Mouse (Mus musculus): ENCODE results near the gene Plxnc1. TPM values are rescaled to one million over a fixed set of nuclear protein-coding genes. Genes with fewer than 3 reads are reported as not detected.

The Plxnc1 gene
- polyA plus RNA-seq, 1 experiment from 2014 or later = 2.5 TPM

DNA sequence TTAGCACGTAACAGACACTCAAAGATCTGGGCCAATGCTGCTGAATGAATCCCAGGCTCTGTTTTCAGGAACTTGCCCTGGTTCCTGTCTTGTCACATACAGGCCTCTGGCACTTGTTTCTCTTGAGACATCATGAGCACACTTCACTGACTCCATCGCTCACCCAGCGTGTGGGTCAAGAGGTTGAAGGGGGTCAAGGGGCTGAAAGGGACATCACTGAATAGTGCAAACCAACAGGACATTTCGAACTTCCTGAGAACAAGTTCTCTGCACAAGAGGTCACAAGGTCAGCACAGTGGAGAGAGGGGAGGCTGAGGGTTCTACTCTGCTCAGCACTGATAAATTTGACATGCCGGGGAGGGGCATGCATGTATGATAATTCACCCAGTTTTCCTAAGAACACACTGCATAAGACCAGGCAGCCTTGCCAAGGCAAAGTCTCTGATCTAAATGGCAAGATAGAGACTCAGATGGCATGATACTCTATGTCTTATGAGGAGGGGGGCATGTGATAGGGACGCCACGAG, 134.6 kb downstream of the Plxnc1 start:
- H3K4me2 ChIP-seq (replicated peaks) = no peak overlapping the region
- H3K4me3 ChIP-seq (replicated peaks) = no peak overlapping the region
- 64% methylated on average over 7 of the region's 7 CpGs for WGBS
- ATAC-seq (ENCODE audit: insufficient number of reproducible peaks, low FRiP score, low TSS enrichment, low read depth) = no peak
- H3K9ac ChIP-seq = no peak overlapping the region
- H3K27ac ChIP-seq (replicated peaks) = no peak overlapping the region
- H3K4me1 ChIP-seq = 0 out of 2 replicates have a peak, but pooled peaks cover 2% of the 10 kb centered on the region
- H3K36me3 ChIP-seq = no peaks in the 10 kb centered on the region
- no peaks in the 10 kb centered on the region for H3K27me3 ChIP-seq
- H3K9me3 ChIP-seq (replicated peaks) = no peaks in the 10 kb centered on the region

DNA sequence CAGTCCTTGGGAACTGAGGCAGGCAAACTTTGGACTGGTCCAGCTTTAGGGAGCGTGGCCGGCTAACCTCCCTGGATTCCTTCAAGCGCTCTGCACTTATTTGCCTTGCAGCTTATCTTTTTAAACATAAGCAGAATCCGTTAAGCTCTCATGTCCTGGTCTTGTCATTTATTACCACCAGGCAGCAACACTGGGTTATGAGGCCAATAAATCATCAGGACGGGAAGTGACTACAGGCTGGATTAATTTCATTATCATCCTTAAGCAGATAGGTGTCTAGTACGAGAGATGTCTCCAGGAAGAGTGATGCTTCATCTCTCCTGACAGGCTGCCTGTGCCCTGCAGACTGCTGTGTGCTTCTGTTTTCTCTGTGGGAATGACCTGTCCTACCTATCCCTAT, 136.4 kb downstream of the Plxnc1 start:
- Histone ChIP-seq H3K27ac (replicated peaks) (no peak overlapping the region), H3K4me3 (replicated peaks) (no peak overlapping the region), H3K27me3 (no peaks in the 10 kb centered on the region), H3K4me2 (replicated peaks) (no peak overlapping the region), H3K9me3 (replicated peaks) (no peaks in the 10 kb centered on the region), H3K4me1 (peaks cover 13% of the 10 kb centered on the region), H3K36me3 (no peaks in the 10 kb centered on the region), H3K9ac (no peak overlapping the region)
- WGBS = 82% methylated on average over 6 of the region's 6 CpGs
- no peak for ATAC-seq (ENCODE audit: insufficient number of reproducible peaks, low FRiP score, low TSS enrichment, low read depth)

DNA sequence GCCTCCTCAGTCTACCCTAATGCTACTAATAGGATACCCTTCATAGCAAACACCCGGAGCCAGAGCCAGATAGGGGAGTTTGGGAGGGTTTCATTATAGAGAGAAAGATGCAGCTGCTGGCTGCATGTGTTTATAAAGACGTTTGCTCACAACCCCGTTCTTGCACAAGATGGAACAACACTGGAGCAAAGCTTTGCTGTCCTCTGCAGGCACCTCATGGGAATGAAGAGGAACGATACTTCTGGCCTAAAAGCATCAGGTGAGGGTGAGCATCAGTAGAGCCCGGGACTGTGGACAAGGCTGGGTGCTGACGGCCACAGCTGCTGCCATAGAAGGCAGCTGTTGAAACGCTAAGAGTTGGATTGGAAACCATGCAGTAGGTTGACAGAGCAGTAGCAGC, 137.3 kb downstream of the Plxnc1 start:
- no peak for ATAC-seq (ENCODE audit: insufficient number of reproducible peaks, low FRiP score, low TSS enrichment, low read depth)
- H3K9me3 ChIP-seq (replicated peaks) = no peaks in the 10 kb centered on the region
- 65% methylated on average over 7 of the region's 7 CpGs for WGBS
- no peak overlapping the region for H3K4me3 ChIP-seq (replicated peaks)
- H3K27ac ChIP-seq (replicated peaks) = no peak overlapping the region
- H3K4me1 ChIP-seq = peaks cover 13% of the 10 kb centered on the region
- H3K36me3 ChIP-seq = no peaks in the 10 kb centered on the region
- no peaks in the 10 kb centered on the region for H3K27me3 ChIP-seq
- no peak overlapping the region for H3K4me2 ChIP-seq (replicated peaks)
- no peak overlapping the region for H3K9ac ChIP-seq

DNA sequence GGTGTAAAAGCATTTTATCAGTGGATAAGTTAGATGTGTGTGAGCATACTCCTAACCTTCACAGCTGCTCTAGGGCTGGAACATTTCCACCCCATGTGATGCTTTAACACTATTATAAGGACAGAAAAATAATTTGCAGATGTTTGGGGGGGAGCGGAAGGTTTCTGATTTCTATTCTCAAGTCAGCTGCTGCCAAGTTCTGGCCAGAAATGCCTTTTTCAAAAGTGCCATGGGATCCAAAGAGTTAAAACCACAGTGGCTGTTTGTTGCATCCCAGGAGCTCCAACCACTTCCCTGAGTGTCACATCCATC, 139.8 kb downstream of the Plxnc1 start:
- no peak overlapping the region for H3K27ac ChIP-seq (replicated peaks)
- ATAC-seq (ENCODE audit: insufficient number of reproducible peaks, low FRiP score, low TSS enrichment, low read depth) = no peak
- WGBS = 52% methylated on average over 1 of the region's 1 CpGs

DNA sequence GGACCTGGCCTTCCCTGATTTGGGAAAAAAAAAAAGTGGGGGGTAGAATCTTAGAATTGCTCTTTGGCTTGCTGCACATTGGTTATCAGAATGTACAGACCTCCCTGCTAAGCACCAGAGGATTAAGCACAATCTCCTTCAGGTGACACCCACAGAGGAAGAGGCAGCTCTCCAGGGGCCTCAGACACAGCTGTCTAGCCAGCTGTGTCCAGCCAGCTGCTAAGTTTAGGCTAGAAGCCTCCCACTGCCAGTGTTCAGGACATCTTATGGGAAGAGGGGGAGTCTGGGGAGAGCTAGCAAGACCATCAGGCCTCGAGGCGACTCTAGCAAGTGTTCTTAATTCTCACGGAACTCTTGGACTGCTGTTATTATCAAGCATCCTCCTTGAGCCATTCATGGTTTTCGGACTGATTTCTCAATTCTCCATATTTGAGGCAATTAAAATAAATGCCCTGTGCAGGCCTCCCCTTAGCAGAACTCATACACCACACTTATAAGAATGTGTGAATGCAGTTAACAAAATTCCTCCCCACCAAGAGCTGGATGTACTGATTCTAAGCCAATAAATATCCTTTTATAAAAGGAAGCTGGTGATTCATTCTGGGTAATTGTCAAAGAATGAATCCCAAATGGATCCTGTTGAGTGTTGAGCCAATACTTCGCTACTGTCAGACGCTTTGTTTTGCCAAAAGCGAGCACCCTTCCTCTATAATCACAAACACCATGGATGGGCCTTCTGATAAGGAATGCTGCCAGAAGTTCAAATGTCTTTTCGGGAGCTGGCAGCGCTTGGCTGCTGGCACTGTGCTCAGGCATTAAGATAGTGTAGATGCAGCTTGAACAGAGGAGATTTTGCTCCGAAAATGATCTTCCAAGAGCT, 140.4 kb downstream of the Plxnc1 start:
- Histone ChIP-seq H3K9me3 (replicated peaks) (no peaks in the 10 kb centered on the region), H3K27me3 (no peaks in the 10 kb centered on the region), H3K4me2 (replicated peaks) (no peak overlapping the region), H3K9ac (no peak overlapping the region), H3K27ac (replicated peaks) (no peak overlapping the region), H3K4me1 (peaks cover 13% of the 10 kb centered on the region), H3K36me3 (no peaks in the 10 kb centered on the region), H3K4me3 (replicated peaks) (no peak overlapping the region)
- no peak for ATAC-seq (ENCODE audit: insufficient number of reproducible peaks, low FRiP score, low TSS enrichment, low read depth)
- 57% methylated on average over 10 of the region's 10 CpGs for WGBS

More for the DNA sequence above, 139.8 kb downstream of the Plxnc1 start:
- H3K9me3 ChIP-seq (replicated peaks) = no peaks in the 10 kb centered on the region
- H3K9ac ChIP-seq = no peak overlapping the region
- no peaks in the 10 kb centered on the region for H3K27me3 ChIP-seq
- peaks cover 13% of the 10 kb centered on the region for H3K4me1 ChIP-seq
- H3K4me2 ChIP-seq (replicated peaks) = no peak overlapping the region
- no peaks in the 10 kb centered on the region for H3K36me3 ChIP-seq
- no peak overlapping the region for H3K4me3 ChIP-seq (replicated peaks)

DNA sequence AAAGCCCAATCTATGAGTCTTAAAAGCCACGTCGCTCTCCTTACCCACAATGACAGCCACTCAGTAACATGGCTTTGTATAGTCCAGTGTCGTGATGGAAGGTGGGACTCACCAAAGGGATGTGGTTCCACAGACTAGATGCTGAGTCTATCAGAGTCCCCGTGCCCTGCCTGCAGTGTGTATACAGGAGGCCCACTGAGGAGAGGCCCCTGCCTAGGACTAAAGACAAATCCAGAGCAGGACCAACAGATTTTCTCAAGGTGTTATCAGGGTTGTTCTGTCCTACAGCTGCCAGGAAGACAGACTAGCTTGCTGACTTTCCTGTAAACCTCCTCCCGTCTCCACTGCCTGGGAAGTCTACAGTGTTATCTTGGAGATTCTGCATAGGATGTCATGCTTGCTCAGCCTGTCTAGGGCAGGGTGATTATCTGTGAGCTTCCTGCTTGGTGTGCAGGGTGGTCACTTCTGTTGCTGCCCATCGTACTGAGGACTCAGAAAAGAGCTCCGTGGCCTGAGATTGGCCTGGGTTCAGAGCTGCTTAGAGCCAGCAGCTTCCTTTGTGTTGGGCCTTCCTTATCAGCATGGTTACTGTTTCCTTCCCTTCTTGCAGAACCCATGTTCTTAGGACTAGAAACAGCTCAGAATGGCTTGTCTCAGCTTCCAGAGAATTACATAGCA, 143.8 kb downstream of the Plxnc1 start:
- Histone ChIP-seq H3K9ac (no peak overlapping the region), H3K27me3 (no peaks in the 10 kb centered on the region), H3K4me3 (replicated peaks) (no peak overlapping the region), H3K27ac (replicated peaks) (no peak overlapping the region), H3K9me3 (replicated peaks) (no peaks in the 10 kb centered on the region), H3K4me2 (replicated peaks) (no peak overlapping the region), H3K36me3 (no peaks in the 10 kb centered on the region), H3K4me1 (peaks cover 13% of the 10 kb centered on the region)
- WGBS = 85% methylated on average over 7 of the region's 7 CpGs
- ATAC-seq (ENCODE audit: insufficient number of reproducible peaks, low FRiP score, low TSS enrichment, low read depth) = no peak

DNA sequence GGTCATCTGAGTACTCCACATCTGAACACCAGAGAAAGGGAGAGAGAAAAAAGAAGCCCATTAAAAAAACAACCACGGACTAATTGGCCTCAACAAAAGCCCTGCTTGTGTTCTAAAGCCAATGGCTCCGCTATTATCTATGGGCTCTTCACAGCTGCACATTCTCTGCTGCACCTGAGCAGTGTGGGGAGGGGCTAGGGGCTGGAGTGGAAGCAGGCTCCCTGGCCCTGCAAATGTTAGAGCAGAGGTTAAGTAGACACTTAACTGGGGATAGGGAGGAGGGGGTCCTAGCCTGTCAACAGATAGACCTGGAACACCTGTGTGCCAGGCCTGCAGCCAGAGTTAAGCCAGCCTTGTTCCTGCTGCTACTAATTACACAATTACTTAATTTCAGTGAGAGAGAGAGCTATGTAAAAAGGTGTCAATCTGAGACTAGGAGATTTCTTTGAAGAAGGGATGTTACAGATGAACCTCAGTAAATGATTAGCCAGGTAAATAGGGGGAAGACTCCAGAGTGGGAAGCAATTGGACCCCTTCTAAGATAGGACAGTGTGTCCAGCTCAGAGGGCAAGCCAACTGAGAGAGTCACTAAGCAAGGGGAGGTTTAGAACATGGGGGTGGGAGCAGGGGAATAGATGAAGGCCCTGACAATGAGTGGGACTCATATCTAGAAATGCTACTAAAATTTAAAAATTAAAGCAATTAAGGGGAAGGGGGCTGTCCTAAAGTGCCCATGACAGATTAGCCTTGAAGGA, 145.0 kb downstream of the Plxnc1 start:
- H3K9ac ChIP-seq = no peak overlapping the region
- WGBS = 50% methylated on average over 2 of the region's 2 CpGs
- no peak overlapping the region for H3K27ac ChIP-seq (replicated peaks)
- no peak overlapping the region for H3K4me2 ChIP-seq (replicated peaks)
- no peak for ATAC-seq (ENCODE audit: insufficient number of reproducible peaks, low FRiP score, low TSS enrichment, low read depth)
- no peak overlapping the region for H3K4me3 ChIP-seq (replicated peaks)
- H3K27me3 ChIP-seq = no peaks in the 10 kb centered on the region
- peaks cover 7% of the 10 kb centered on the region for H3K4me1 ChIP-seq
- H3K9me3 ChIP-seq (replicated peaks) = no peaks in the 10 kb centered on the region
- H3K36me3 ChIP-seq = no peaks in the 10 kb centered on the region

DNA sequence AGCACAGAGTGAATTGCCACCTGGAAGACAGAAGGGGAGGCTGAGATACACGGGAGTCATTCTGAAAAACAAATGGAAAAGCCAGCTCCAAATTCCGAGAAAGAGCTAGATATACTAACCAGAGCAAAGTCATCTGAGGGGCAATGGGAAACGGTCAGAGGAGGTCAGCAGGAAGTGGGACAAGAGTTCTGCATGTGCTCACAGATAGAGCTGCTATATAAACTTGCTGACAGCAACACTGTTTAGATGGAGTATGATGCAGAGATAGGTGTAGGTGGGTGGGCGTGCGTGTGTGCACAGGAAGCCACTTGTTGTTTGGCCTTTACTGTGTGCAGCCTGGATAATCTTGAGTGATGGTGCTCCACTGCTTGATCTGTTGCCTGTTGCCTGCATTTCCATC, 146.5 kb downstream of the Plxnc1 start:
- Histone ChIP-seq H3K36me3 (no peaks in the 10 kb centered on the region), H3K4me1 (no peaks in the 10 kb centered on the region), H3K9ac (no peak overlapping the region), H3K27ac (replicated peaks) (no peak overlapping the region), H3K27me3 (no peaks in the 10 kb centered on the region), H3K4me2 (replicated peaks) (no peak overlapping the region), H3K9me3 (replicated peaks) (no peaks in the 10 kb centered on the region), H3K4me3 (replicated peaks) (no peak overlapping the region)
- ATAC-seq (ENCODE audit: insufficient number of reproducible peaks, low FRiP score, low TSS enrichment, low read depth) = no peak
- 73% methylated on average over 5 of the region's 5 CpGs for WGBS

DNA sequence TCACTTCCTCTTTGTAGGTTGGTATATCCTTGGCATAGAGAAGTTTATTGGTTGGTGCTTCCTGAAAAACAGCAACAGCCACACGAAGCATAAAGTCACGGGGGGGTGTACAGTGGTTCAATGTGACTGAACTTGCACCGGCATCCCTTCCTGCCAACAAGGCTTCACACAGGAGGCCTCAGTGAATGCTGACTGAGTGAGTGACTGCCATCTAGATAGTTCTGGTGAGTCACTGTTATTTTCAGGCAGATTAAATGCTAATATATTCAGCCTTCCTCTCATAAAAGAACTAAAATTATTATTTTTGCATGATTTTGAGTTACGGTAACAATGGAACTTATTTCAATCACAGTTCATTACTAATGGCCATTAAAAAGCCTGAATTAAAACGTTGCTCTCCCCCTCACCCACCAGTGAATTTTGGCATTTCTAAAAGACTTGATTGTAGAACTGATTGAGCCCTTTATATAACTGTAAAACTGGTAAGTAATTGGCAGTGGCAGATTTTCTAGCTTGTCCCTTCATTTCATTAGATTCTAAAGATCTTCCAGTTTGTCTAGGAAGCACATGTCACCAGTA, 149.9 kb downstream of the Plxnc1 start:
- H3K27me3 ChIP-seq = no peaks in the 10 kb centered on the region

DNA sequence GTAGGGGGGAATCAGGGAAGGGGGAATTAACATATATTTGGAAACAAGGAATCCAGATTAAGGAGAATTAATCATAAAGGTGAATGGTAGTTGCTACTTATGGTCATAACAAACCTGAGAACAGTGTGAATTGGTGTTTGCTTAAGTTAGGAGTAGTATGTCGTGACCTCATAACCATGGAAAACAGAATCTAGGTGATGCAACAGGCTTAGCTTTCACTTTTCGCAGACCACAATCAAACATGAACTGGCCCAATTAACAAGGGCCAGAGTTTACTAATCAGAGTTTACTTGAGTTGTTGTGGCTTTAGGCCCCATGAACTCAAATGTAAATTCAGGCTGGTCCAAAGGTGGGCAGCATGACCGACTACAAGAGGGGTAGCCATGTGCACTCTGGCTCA, 150.7 kb downstream of the Plxnc1 start:
- Histone ChIP-seq H3K9ac (no peak overlapping the region), H3K4me1 (no peaks in the 10 kb centered on the region), H3K27ac (replicated peaks) (no peak overlapping the region), H3K9me3 (replicated peaks) (no peaks in the 10 kb centered on the region), H3K4me3 (replicated peaks) (no peak overlapping the region), H3K27me3 (no peaks in the 10 kb centered on the region), H3K36me3 (peaks cover 14% of the 10 kb centered on the region; the same call in 1 of the 2 replicates), H3K4me2 (replicated peaks) (no peak overlapping the region)
- no peak for ATAC-seq (ENCODE audit: insufficient number of reproducible peaks, low FRiP score, low TSS enrichment, low read depth)
- 96% methylated on average over 3 of the region's 3 CpGs for WGBS

More for the DNA sequence above, 149.9 kb downstream of the Plxnc1 start:
- Histone ChIP-seq H3K4me2 (replicated peaks) (no peak overlapping the region), H3K36me3 (0 out of 2 replicates have a peak, but pooled peaks cover 8% of the 10 kb centered on the region), H3K9me3 (replicated peaks) (no peaks in the 10 kb centered on the region), H3K4me1 (no peaks in the 10 kb centered on the region), H3K27ac (replicated peaks) (no peak overlapping the region), H3K9ac (no peak overlapping the region), H3K4me3 (replicated peaks) (no peak overlapping the region)
- whole genome bisulfite sequencing = 85% methylated on average over 5 of the region's 5 CpGs
- ATAC-seq (ENCODE audit: insufficient number of reproducible peaks, low FRiP score, low TSS enrichment, low read depth) = no peak

DNA sequence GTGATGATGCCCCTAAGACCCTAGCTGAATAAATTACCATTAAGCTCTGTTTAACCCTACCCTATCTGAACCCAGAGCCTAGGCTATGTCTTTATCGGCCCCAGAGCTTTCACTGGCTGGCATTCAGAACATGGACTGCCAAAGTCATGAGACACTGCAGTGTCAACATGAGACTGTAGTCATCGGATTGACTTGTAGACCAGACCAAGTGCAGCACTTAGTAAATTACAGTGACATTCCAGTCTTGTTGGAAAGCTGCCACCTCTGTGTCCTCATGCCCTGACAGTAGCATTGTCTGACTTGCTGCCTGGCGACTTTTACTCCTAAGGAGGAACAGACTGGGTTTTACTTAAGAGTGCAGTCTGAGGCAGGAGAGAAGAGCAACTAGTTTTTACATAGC, 155.4 kb downstream of the Plxnc1 start:
- Histone ChIP-seq H3K4me1 (no peaks in the 10 kb centered on the region), H3K4me2 (replicated peaks) (no peak overlapping the region), H3K9ac (no peak overlapping the region), H3K4me3 (replicated peaks) (no peak overlapping the region), H3K9me3 (replicated peaks) (no peaks in the 10 kb centered on the region), H3K27ac (replicated peaks) (no peak overlapping the region), H3K36me3 (peaks cover 14% of the 10 kb centered on the region; the same call in 1 of the 2 replicates), H3K27me3 (no peaks in the 10 kb centered on the region)
- no peak for ATAC-seq (ENCODE audit: insufficient number of reproducible peaks, low FRiP score, low TSS enrichment, low read depth)
- 62% methylated on average over 3 of the region's 3 CpGs for WGBS

Measured in embryonic facial prominence, embryonic 15.5 days (tissue).